Mouse (Mus musculus) kidney, postnatal 0 days (tissue): Measurements from ENCODE around the gene Hmgcs2. TPM values are rescaled to one million over a fixed set of nuclear protein-coding genes. Genes with fewer than 3 reads are reported as not detected.

Experiments used
- ATAC-seq: fragments of 200-750 bp; cut with Nextera tagmentation; replicated peaks from 2 replicates; pipeline ENCODE4 v1.8.0; 2017; ENCODE audit warnings: low read depth, moderate number of reproducible peaks, moderate TSS enrichment, moderate library complexity; ENCODE audit not compliant: low FRiP score
- DNase-seq: peaks from one replicate; pipeline ENCODE4 v3.0.0-alpha.2; 2016; ENCODE audit warnings: low spot score
- H3K27ac ChIP-seq: fragments of 300-500 bp; sonication (generic); 2 replicates; pipeline ENCODE4 v1.5.1; 2014; ENCODE audit warnings: mild to moderate bottlenecking
- H3K27me3 ChIP-seq: fragments of 300-500 bp; sonication (generic); 2 replicates; pipeline ENCODE4 v1.6.1; 2014; ENCODE audit warnings: low read length, mixed read lengths; ENCODE audit not compliant: insufficient read depth
- H3K36me3 ChIP-seq: fragments of 300-500 bp; sonication (generic); 2 replicates; pipeline ENCODE4 v1.6.1; 2014; ENCODE audit warnings: low read length, mixed read lengths; ENCODE audit not compliant: insufficient read depth
- H3K4me1 ChIP-seq: fragments of 300-500 bp; sonication (generic); replicated peaks from 2 replicates; pipeline ENCODE4 v1.6.1; 2014; ENCODE audit warnings: antibody characterized with exemption, low read length, mixed read lengths; ENCODE audit not compliant: insufficient read depth
- H3K4me2 ChIP-seq: fragments of 300-500 bp; sonication (generic); 2 replicates; pipeline ENCODE4 v1.6.1; 2014; ENCODE audit warnings: mild to moderate bottlenecking, low read length, moderate library complexity, mixed read lengths
- H3K4me3 ChIP-seq: fragments of 300-500 bp; sonication (generic); replicated peaks from 2 replicates; pipeline ENCODE4 v1.5.1; 2014; ENCODE audit warnings: low read depth, low read length
- H3K9ac ChIP-seq: fragments of 300-500 bp; sonication (generic); 2 replicates; pipeline ENCODE4 v1.6.1; 2014; ENCODE audit warnings: low read depth, low read length
- H3K9me3 ChIP-seq: fragments of 300-500 bp; sonication (generic); replicated peaks from 2 replicates; pipeline ENCODE4 v1.6.1; 2016; ENCODE audit warnings: low read length, inconsistent platforms, mixed read lengths
- CTCF ChIP-seq: IDR thresholded peaks from 2 replicates; pipeline ENCODE4 v1.5.1; 2016; ENCODE audit warnings: antibody characterized with exemption, low read depth, mild to moderate bottlenecking, moderate library complexity
- WGBS: fragments of 180-500 bp; shearing (Covaris S2); extraction: QIAGEN DNeasy Blood & Tissue Kit; methylation state at CpG from one replicate; pipeline ENCODE4 v1.1.7; 2014; 5-methylcytosine and 5-hydroxymethylcytosine counted together
- polyA plus RNA-seq: library from polyadenylated mRNA; unstranded; fragments of >200 nt; fragmentation: Nextera tagmentation; extraction: Ambion mirVana; gene quantifications from 2 replicates; pipeline ENCODE4 v1.2.1, GENCODE M21; 2015

Hmgcs2 gene
- polyA plus RNA-seq, 1 experiment from 2014 or later = 39.9 TPM

- Histone ChIP-seq H3K4me2 (no peak overlapping the region), H3K4me1 (no peaks in the 10 kb centered on the region), H3K36me3 (peaks cover 23% of the 10 kb centered on the region), H3K9ac (no peak overlapping the region), H3K4me3 (no peak overlapping the region), H3K27ac (no peak overlapping the region), H3K27me3 (no peaks in the 10 kb centered on the region), H3K9me3 (no peaks in the 10 kb centered on the region)
- TF ChIP-seq CTCF = no peak
- WGBS = 84% methylated on average over 9 of the region's 9 CpGs
- no peak; the same call in 1 of the 2 replicates for ATAC-seq
- no peak for DNase-seq
Observed at GRCm38 (mm10) chr3:98324235-98324634, 44.0 kb downstream of the Hmgcs2 start.

GRCm38 (mm10) chr3:98334010-98334409 is 53.8 kb downstream of the Hmgcs2 start:
- DNase-seq (no peak), ATAC-seq (0 out of 2 replicates have a peak, but pooled peaks have one; percentile 22)
- Histone ChIP-seq H3K9me3 (no peaks in the 10 kb centered on the region), H3K27ac (no peak overlapping the region), H3K4me3 (no peak overlapping the region), H3K36me3 (peaks cover 5% of the 10 kb centered on the region; the same call in 1 of the 2 replicates), H3K4me1 (peaks cover 14% of the 10 kb centered on the region; the same call in 1 of the 2 replicates), H3K9ac (no peak overlapping the region), H3K4me2 (no peak overlapping the region), H3K27me3 (no peaks in the 10 kb centered on the region)
- no peak for TF ChIP-seq CTCF
- WGBS = 76% methylated on average over 2 of the region's 2 CpGs

DNA sequence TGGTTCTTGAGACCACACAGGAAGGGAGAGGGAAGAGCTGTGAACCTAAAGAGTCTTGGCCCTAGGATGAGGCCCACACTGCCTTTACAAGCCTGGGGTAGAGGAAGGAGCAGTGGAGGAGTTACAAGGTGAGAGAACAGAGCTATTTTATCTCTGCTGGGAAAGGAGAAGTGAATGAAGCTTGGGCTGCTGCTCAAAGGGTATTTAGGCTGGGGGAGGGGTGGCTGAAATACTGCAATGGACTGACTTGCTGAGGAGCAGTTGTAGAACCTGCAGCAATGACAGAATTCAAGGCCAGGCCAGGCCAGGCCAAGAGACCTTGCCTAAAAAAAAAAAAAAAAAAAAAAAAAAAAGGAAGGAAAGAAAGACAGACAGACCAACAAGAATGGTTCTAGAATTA is 55.1 kb downstream of the Hmgcs2 start:
- ATAC-seq = no peak

GRCm38 (mm10) chr3:98335886-98336285 is 55.7 kb downstream of the Hmgcs2 start:
- H3K27me3 ChIP-seq = no peaks in the 10 kb centered on the region
- H3K9ac ChIP-seq = no peak overlapping the region
- no peak overlapping the region for H3K4me2 ChIP-seq
- peaks cover 20% of the 10 kb centered on the region; the same call in 1 of the 2 replicates for H3K4me1 ChIP-seq
- H3K4me3 ChIP-seq = no peak overlapping the region
- no peak overlapping the region for H3K27ac ChIP-seq
- 71% methylated on average over 7 of the region's 7 CpGs for WGBS
- no peak for DNase-seq
- H3K36me3 ChIP-seq = peaks cover 5% of the 10 kb centered on the region; the same call in 1 of the 2 replicates
- ATAC-seq = no peak
- H3K9me3 ChIP-seq = no peaks in the 10 kb centered on the region
- TF ChIP-seq CTCF = no peak

More for the DNA sequence above, 55.1 kb downstream of the Hmgcs2 start:
- TF ChIP-seq CTCF = no peak
- H3K36me3 ChIP-seq = peaks cover 5% of the 10 kb centered on the region; the same call in 1 of the 2 replicates
- H3K4me2 ChIP-seq = no peak overlapping the region
- H3K9ac ChIP-seq = no peak overlapping the region
- no peak overlapping the region for H3K27ac ChIP-seq
- H3K4me3 ChIP-seq = no peak overlapping the region
- H3K27me3 ChIP-seq = no peaks in the 10 kb centered on the region
- no peaks in the 10 kb centered on the region for H3K9me3 ChIP-seq
- DNase-seq = no peak
- peaks cover 19% of the 10 kb centered on the region; the same call in 1 of the 2 replicates for H3K4me1 ChIP-seq

DNA sequence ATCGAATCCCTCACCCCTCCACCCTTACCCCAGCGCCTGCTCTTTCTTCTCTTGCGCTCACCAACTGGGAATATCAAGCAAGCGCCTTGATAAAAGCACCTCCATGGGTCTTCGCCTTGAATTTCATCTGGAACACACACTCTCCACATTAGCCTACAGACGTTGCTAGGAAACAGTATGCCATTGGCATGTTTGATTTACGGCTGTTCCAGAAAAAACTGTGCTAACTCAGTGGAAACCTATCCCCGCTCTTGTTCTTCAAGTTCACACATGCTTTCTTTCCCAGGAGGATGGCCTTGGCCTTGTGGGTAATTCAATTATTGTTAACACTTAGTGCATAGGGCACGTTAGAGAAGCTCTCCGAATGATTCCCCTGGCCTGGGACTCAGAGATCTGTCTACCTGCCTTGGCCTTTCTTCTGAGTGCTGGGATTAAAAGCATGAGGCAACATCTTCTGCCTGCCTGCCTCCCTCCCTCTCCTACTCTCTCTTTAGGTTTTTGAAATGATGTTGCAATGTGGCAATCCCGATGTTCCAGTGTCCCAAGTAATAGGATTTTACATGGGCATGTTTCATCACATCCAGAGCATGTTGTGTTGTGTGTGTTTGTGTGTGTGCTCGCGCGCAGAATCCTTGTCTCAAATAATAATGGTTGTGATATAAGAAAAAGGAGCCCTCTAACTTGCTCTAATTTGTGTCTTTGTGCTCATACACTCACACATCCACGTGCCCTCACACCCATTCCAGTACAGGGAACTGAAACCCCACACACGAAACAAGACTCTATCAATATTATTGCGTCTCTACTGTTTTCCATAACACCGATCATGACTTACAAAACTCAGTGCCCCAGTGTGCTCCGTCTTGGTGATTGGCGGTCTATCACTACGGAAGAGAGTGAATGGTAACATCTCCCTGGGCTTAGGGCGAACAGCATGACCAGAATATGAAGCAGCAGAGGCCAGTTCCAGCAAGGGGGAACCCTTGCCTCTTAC is 56.7 kb downstream of the Hmgcs2 start:
- peak overlapping the region; percentile 93 for H3K4me2 ChIP-seq
- H3K27ac ChIP-seq = no peak overlapping the region
- H3K9ac ChIP-seq = no peak overlapping the region
- TF ChIP-seq CTCF = no peak
- 75% methylated on average over 22 of the region's 22 CpGs for WGBS
- DNase-seq (peak; percentile 23), ATAC-seq (no peak)
- H3K9me3 ChIP-seq = no peaks in the 10 kb centered on the region
- H3K27me3 ChIP-seq = no peaks in the 10 kb centered on the region
- peaks cover 5% of the 10 kb centered on the region; the same call in 1 of the 2 replicates for H3K36me3 ChIP-seq
- H3K4me1 ChIP-seq = peaks cover 20% of the 10 kb centered on the region; the same call in 1 of the 2 replicates
- no peak overlapping the region for H3K4me3 ChIP-seq

GRCm38 (mm10) chr3:98338584-98339041 is 58.4 kb downstream of the Hmgcs2 start:
- 7% methylated on average over 15 of the region's 15 CpGs for WGBS
- peak; percentile 56 for ATAC-seq

More at GRCm38 (mm10) chr3:98338584-98339041, 58.4 kb downstream of the Hmgcs2 start:
- no peak for TF ChIP-seq CTCF
- Histone ChIP-seq H3K27me3 (no peaks in the 10 kb centered on the region), H3K4me1 (peaks cover 20% of the 10 kb centered on the region; the same call in 1 of the 2 replicates), H3K4me3 (peak overlapping the region; percentile 56), H3K9ac (peak overlapping the region; percentile 60), H3K36me3 (peaks cover 5% of the 10 kb centered on the region; the same call in 1 of the 2 replicates), H3K27ac (peak overlapping the region; percentile 72), H3K9me3 (no peaks in the 10 kb centered on the region), H3K4me2 (peak overlapping the region; percentile 93)
- DNase-seq = peak; percentile 76
